Mouse (Mus musculus) kidney, embryonic 16.5 days (tissue): Measurements from ENCODE around the gene Rpn1. TPM values are rescaled to one million over a fixed set of nuclear protein-coding genes. Genes with fewer than 3 reads are reported as not detected.
"Not testable (repeated sequence)": the region's sequence is repeated elsewhere in the genome, so short reads cannot be mapped to it uniquely, and the experiment has no call there.

Experiments
- ATAC-seq: fragments of 200-750 bp; cut with Nextera tagmentation; 2 replicates; pipeline ENCODE4 v1.8.0; 2017; ENCODE audit warnings: moderate TSS enrichment; ENCODE audit not compliant: low FRiP score, low TSS enrichment
- H3K27ac ChIP-seq: fragments of 300-500 bp; sonication (generic); 2 replicates; pipeline ENCODE4 v1.5.1; 2014; ENCODE audit warnings: low read length
- H3K27me3 ChIP-seq: fragments of 300-500 bp; sonication (generic); 2 replicates; pipeline ENCODE4 v1.6.1; 2014; ENCODE audit warnings: low read length, control low read depth, mixed read lengths; ENCODE audit not compliant: insufficient read depth
- H3K36me3 ChIP-seq: fragments of 300-500 bp; sonication (generic); 2 replicates; pipeline ENCODE4 v1.6.1; 2014; ENCODE audit warnings: low read length, control low read depth, mixed read lengths; ENCODE audit not compliant: insufficient read depth
- H3K4me1 ChIP-seq: fragments of 300-500 bp; sonication (generic); 2 replicates; pipeline ENCODE4 v1.6.1; 2014; ENCODE audit warnings: low read length, control low read depth, mixed read lengths; ENCODE audit not compliant: insufficient read depth
- H3K4me2 ChIP-seq: fragments of 300-500 bp; sonication (generic); replicated peaks from 2 replicates; pipeline ENCODE4 v1.6.1; 2014; ENCODE audit warnings: low read depth, low read length
- H3K4me3 ChIP-seq: fragments of 300-500 bp; sonication (generic); 2 replicates; pipeline ENCODE4 v1.5.1; 2014; ENCODE audit warnings: mild to moderate bottlenecking, low read length
- H3K9ac ChIP-seq: fragments of 300-500 bp; sonication (generic); replicated peaks from 2 replicates; pipeline ENCODE4 v1.6.1; 2014; ENCODE audit warnings: low read length
- H3K9me3 ChIP-seq: fragments of 300-500 bp; sonication (generic); 2 replicates; pipeline ENCODE4 v1.6.1; 2016; ENCODE audit warnings: low read length, control low read depth
- WGBS: fragments of 180-500 bp; shearing (Covaris S2); extraction: QIAGEN DNeasy Blood & Tissue Kit; methylation state at CpG from one replicate; pipeline ENCODE4 v1.1.7; 2014; 5-methylcytosine and 5-hydroxymethylcytosine counted together
- polyA plus RNA-seq: library from polyadenylated mRNA; unstranded; fragments of >200 nt; fragmentation: Nextera tagmentation; extraction: Ambion mirVana; gene quantifications from 2 replicates; pipeline ENCODE4 v1.2.1, GENCODE M21; 2015

Gene Rpn1
- polyA plus RNA-seq, 1 experiment from 2014 or later, result 473 TPM

GRCm38 (mm10) chr6:88116347-88117183, 32.3 kb downstream of the Rpn1 start:
- no peaks in the 10 kb centered on the region for H3K36me3 ChIP-seq
- H3K9me3 ChIP-seq, result no peaks in the 10 kb centered on the region
- 0 out of 2 replicates have a peak, but pooled peaks have one; percentile 7 for ATAC-seq
- no peaks in the 10 kb centered on the region for H3K27me3 ChIP-seq
- H3K27ac ChIP-seq, result no peak overlapping the region
- 52% methylated on average over 21 of the region's 21 CpGs for WGBS
- peaks cover 30% of the 10 kb centered on the region for H3K4me1 ChIP-seq
- H3K9ac ChIP-seq, result 0 out of 2 replicates have a peak overlapping the region, but pooled peaks have one; percentile 9
- no peak overlapping the region for H3K4me3 ChIP-seq
- no peak overlapping the region for H3K4me2 ChIP-seq

GRCm38 (mm10) chr6:88117184-88117575, 32.9 kb downstream of the Rpn1 start:
- WGBS, result 62% methylated on average over 10 of the region's 10 CpGs
- Histone ChIP-seq H3K9ac (no peak overlapping the region), H3K4me3 (no peak overlapping the region), H3K27ac (no peak overlapping the region), H3K4me1 (peaks cover 30% of the 10 kb centered on the region), H3K4me2 (no peak overlapping the region), H3K27me3 (no peaks in the 10 kb centered on the region), H3K36me3 (no peaks in the 10 kb centered on the region), H3K9me3 (no peaks in the 10 kb centered on the region)
- no peak for ATAC-seq

GRCm38 (mm10) chr6:88119309-88119708, 35.0 kb downstream of the Rpn1 start:
- WGBS, result 78% methylated on average over 5 of the region's 5 CpGs
- Histone ChIP-seq H3K4me1 (peaks cover 26% of the 10 kb centered on the region), H3K27me3 (no peaks in the 10 kb centered on the region), H3K4me3 (no peak overlapping the region), H3K4me2 (no peak overlapping the region), H3K36me3 (no peaks in the 10 kb centered on the region), H3K9me3 (no peaks in the 10 kb centered on the region), H3K27ac (no peak overlapping the region), H3K9ac (no peak overlapping the region)
- no peak for ATAC-seq

- whole genome bisulfite sequencing, result 84% methylated on average over 7 of the region's 7 CpGs
- Histone ChIP-seq H3K9ac (no peak overlapping the region), H3K4me1 (peaks cover 22% of the 10 kb centered on the region), H3K36me3 (no peaks in the 10 kb centered on the region), H3K9me3 (no peaks in the 10 kb centered on the region), H3K4me2 (no peak overlapping the region), H3K27me3 (no peaks in the 10 kb centered on the region), H3K27ac (no peak overlapping the region), H3K4me3 (no peak overlapping the region)
- ATAC-seq, result no peak
These were observed 36.5 kb downstream of the Rpn1 start for GRCm38 (mm10) chr6:88120813-88121212.

- WGBS, result 92% methylated on average over 2 of the region's 2 CpGs
- H3K4me2 ChIP-seq, result no peak overlapping the region
- no peak overlapping the region for H3K9ac ChIP-seq
- H3K27me3 ChIP-seq, result no peaks in the 10 kb centered on the region
- no peaks in the 10 kb centered on the region for H3K9me3 ChIP-seq
- no peaks in the 10 kb centered on the region for H3K36me3 ChIP-seq
- ATAC-seq, result no peak
- H3K4me1 ChIP-seq, result peaks cover 14% of the 10 kb centered on the region
- no peak overlapping the region for H3K27ac ChIP-seq
- H3K4me3 ChIP-seq, result no peak overlapping the region
These were observed 37.5 kb downstream of the Rpn1 start for GRCm38 (mm10) chr6:88121781-88122180.

- H3K27ac ChIP-seq, result no peak overlapping the region
- 46% methylated on average over 11 of the region's 11 CpGs for WGBS
- H3K27me3 ChIP-seq, result no peaks in the 10 kb centered on the region
- peak overlapping the region; percentile 44 for H3K4me2 ChIP-seq
- H3K36me3 ChIP-seq, result no peaks in the 10 kb centered on the region
- peak overlapping the region; percentile 9; the same call in 1 of the 2 replicates for H3K4me3 ChIP-seq
- H3K4me1 ChIP-seq, result peaks cover 10% of the 10 kb centered on the region
- H3K9ac ChIP-seq, result no peak overlapping the region
- H3K9me3 ChIP-seq, result no peaks in the 10 kb centered on the region
- ATAC-seq, result peak; percentile 44
These were observed 39.0 kb downstream of the Rpn1 start for GRCm38 (mm10) chr6:88123150-88123857.

- Histone ChIP-seq H3K9me3 (no peaks in the 10 kb centered on the region), H3K27me3 (no peaks in the 10 kb centered on the region), H3K4me3 (peak overlapping the region; percentile 9; the same call in 1 of the 2 replicates), H3K27ac (no peak overlapping the region), H3K4me1 (peaks cover 10% of the 10 kb centered on the region), H3K9ac (no peak overlapping the region), H3K36me3 (no peaks in the 10 kb centered on the region), H3K4me2 (peak overlapping the region; percentile 44)
- peak; percentile 91 for ATAC-seq
- 2% methylated on average over 9 of the region's 9 CpGs for WGBS
These were observed 39.6 kb downstream of the Rpn1 start for GRCm38 (mm10) chr6:88123858-88124261.

GRCm38 (mm10) chr6:88124551-88124950, 40.3 kb downstream of the Rpn1 start:
- Histone ChIP-seq H3K27ac (no peak overlapping the region), H3K4me3 (no peak overlapping the region), H3K4me1 (peaks cover 10% of the 10 kb centered on the region), H3K9ac (no peak overlapping the region), H3K9me3 (no peaks in the 10 kb centered on the region), H3K4me2 (no peak overlapping the region), H3K36me3 (no peaks in the 10 kb centered on the region), H3K27me3 (no peaks in the 10 kb centered on the region)
- ATAC-seq, result no peak
- 76% methylated on average over 4 of the region's 4 CpGs for WGBS

GRCm38 (mm10) chr6:88125815-88126214, 41.5 kb downstream of the Rpn1 start:
- not testable (repeated sequence) for H3K9ac ChIP-seq, H3K27ac ChIP-seq, H3K4me1 ChIP-seq, H3K27me3 ChIP-seq, H3K36me3 ChIP-seq, ATAC-seq, H3K4me2 ChIP-seq, H3K9me3 ChIP-seq, H3K4me3 ChIP-seq
- 85% methylated on average over 10 of the region's 10 CpGs for WGBS

GRCm38 (mm10) chr6:88131521-88131920, 47.2 kb downstream of the Rpn1 start:
- Histone ChIP-seq H3K4me3 (no peak overlapping the region), H3K4me1 (peaks cover 18% of the 10 kb centered on the region), H3K9me3 (no peaks in the 10 kb centered on the region), H3K9ac (no peak overlapping the region), H3K27me3 (no peaks in the 10 kb centered on the region), H3K4me2 (peak overlapping the region; percentile 21; the same call in 1 of the 2 replicates), H3K36me3 (no peaks in the 10 kb centered on the region), H3K27ac (no peak overlapping the region)
- 33% methylated on average over 5 of the region's 5 CpGs for WGBS
- ATAC-seq, result no peak
